Mouse (Mus musculus) stomach, embryonic 15.5 days (tissue): ENCODE measurements around the gene Cradd. TPM values are rescaled to one million over a fixed set of nuclear protein-coding genes. Genes with fewer than 3 reads are reported as not detected.
A peak's percentile ranks its signal among the peaks of the same experiment; 100 is the strongest.

Experiments used
- ATAC-seq: fragments of 200-750 bp; cut with Nextera tagmentation; 2 replicates; pipeline ENCODE4 v1.8.0; 2017; ENCODE audit warnings: low read depth, moderate number of reproducible peaks, moderate TSS enrichment; ENCODE audit not compliant: insufficient read depth, low FRiP score
- H3K27ac ChIP-seq: fragments of 300-500 bp; sonication (generic); 2 replicates; pipeline ENCODE4 v1.5.1; 2015; ENCODE audit warnings: mild to moderate bottlenecking, inconsistent platforms
- H3K27me3 ChIP-seq: fragments of 300-500 bp; sonication (generic); replicated peaks from 2 replicates; pipeline ENCODE4 v1.6.1; 2015; ENCODE audit warnings: inconsistent platforms
- H3K36me3 ChIP-seq: fragments of 300-500 bp; sonication (generic); 2 replicates; pipeline ENCODE4 v1.6.1; 2015; ENCODE audit warnings: inconsistent platforms
- H3K4me1 ChIP-seq: fragments of 300-500 bp; sonication (generic); 2 replicates; pipeline ENCODE4 v1.6.1; 2015; ENCODE audit warnings: inconsistent platforms
- H3K4me2 ChIP-seq: fragments of 300-500 bp; sonication (generic); 2 replicates; pipeline ENCODE4 v1.6.1; 2015; ENCODE audit warnings: mild to moderate bottlenecking, inconsistent platforms
- H3K4me3 ChIP-seq: fragments of 300-500 bp; sonication (generic); replicated peaks from 2 replicates; pipeline ENCODE4 v1.5.1; 2015; ENCODE audit warnings: inconsistent platforms
- H3K9ac ChIP-seq: fragments of 300-500 bp; sonication (generic); 2 replicates; pipeline ENCODE4 v1.6.1; 2015; ENCODE audit warnings: inconsistent platforms
- H3K9me3 ChIP-seq: fragments of 300-500 bp; sonication (generic); 2 replicates; pipeline ENCODE4 v1.6.1; 2016; ENCODE audit warnings: inconsistent platforms
- WGBS: fragments of 180-500 bp; shearing (Covaris S2); methylation state at CpG from one replicate; pipeline ENCODE4 v1.1.7; 2015; 5-methylcytosine and 5-hydroxymethylcytosine counted together
- polyA plus RNA-seq: library from polyadenylated mRNA; unstranded; fragments of >200 nt; fragmentation: Nextera tagmentation; extraction: Ambion mirVana; gene quantifications from 2 replicates; pipeline ENCODE4 v1.2.1, GENCODE M21; 2015

Gene Cradd
- polyA plus RNA-seq, 1 experiment from 2014 or later = 11.4 TPM

DNA sequence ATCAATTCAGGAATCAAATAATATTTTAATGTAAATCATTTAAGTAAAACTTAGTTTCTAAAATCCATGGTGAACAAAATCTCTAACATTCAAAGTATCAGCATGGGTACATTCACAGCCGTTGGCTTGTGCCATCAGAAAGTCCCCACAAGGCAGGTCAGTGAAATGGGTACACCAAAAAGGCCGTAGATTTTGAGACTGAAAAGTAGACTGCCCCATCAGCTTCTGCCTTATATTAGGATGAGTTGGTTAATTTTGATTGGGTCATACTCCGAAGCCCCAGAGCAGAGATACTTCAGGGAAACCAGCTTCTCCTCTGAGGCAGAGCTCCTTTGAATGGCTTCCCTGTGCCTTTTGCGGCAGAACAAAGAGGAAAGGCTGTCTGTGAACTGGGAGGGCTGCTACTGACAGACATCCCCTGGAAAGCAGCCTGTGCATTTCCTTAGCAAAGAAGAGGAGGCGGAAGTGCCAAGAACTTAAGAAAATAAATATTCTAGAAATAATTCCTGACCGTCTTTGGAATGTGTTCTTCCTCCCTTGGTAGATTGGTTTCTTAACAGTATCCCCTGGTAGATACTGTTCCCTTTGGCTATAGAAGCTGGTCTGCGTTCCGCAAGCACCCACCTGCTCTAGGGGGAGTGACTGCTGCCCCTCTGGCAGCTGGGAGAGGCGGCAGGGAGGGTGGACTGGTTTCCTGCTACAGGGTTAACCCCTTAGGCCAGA lies 178.6 kb downstream of the Cradd start:
- H3K9me3 ChIP-seq = no peaks in the 10 kb centered on the region
- no peaks in the 10 kb centered on the region for H3K36me3 ChIP-seq
- peaks cover 42% of the 10 kb centered on the region for H3K4me1 ChIP-seq
- ATAC-seq = no peak
- WGBS = 39% methylated on average over 9 of the region's 9 CpGs
- H3K4me2 ChIP-seq = no peak overlapping the region
- no peak overlapping the region for H3K4me3 ChIP-seq
- H3K27me3 ChIP-seq = no peaks in the 10 kb centered on the region
- H3K27ac ChIP-seq = peak overlapping the region; percentile 49; the same call in 1 of the 2 replicates
- no peak overlapping the region for H3K9ac ChIP-seq

- no peak overlapping the region for H3K4me2 ChIP-seq
Measured at GRCm38 (mm10) chr10:95144414-95145130, 179.4 kb downstream of the Cradd start.

DNA sequence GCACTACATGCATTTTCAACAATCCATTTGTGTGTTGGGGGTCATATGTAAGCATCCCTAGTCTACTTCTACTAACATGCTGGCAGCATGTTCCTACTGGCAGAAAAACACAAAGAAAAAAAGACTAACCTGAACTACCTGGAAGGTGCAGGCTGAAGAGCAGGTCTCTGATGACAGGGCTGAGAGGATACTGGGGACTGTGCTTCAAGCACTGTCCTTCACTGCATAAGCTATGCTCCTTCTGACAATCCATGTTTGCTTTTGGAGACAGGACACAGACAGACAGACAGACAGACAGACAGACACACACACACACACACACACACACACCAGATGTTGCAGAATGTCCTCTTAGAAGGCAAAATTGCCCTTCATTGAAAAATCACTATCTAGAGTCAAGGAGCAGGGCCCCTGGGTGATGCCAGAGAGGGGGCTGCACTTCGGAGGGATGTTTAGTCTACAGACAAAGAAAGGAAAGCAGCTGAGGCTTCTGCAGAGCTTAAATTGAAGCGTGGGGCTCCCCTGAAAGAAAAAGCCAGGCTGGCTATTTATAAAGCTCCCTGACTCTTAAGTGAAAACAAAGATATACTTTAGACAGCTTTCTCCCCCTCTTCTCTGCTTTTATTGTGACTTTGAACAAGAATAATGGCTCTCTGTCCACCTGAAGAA lies 180.4 kb downstream of the Cradd start:
- Histone ChIP-seq H3K9me3 (no peaks in the 10 kb centered on the region), H3K9ac (no peak overlapping the region), H3K27me3 (no peaks in the 10 kb centered on the region), H3K4me2 (peak overlapping the region; percentile 6; the same call in 1 of the 2 replicates), H3K4me1 (peaks cover 46% of the 10 kb centered on the region), H3K27ac (peak overlapping the region; percentile 75), H3K4me3 (no peak overlapping the region), H3K36me3 (no peaks in the 10 kb centered on the region)
- ATAC-seq = no peak
- WGBS = 26% methylated on average over 2 of the region's 2 CpGs

More at GRCm38 (mm10) chr10:95144414-95145130, 179.4 kb downstream of the Cradd start:
- H3K4me3 ChIP-seq = no peak overlapping the region
- no peak for ATAC-seq
- no peaks in the 10 kb centered on the region for H3K27me3 ChIP-seq
- no peaks in the 10 kb centered on the region for H3K9me3 ChIP-seq
- H3K36me3 ChIP-seq = no peaks in the 10 kb centered on the region
- peak overlapping the region; percentile 31; the same call in 1 of the 2 replicates for H3K27ac ChIP-seq
- WGBS = 35% methylated on average over 6 of the region's 6 CpGs
- H3K4me1 ChIP-seq = peaks cover 45% of the 10 kb centered on the region
- no peak overlapping the region for H3K9ac ChIP-seq

DNA sequence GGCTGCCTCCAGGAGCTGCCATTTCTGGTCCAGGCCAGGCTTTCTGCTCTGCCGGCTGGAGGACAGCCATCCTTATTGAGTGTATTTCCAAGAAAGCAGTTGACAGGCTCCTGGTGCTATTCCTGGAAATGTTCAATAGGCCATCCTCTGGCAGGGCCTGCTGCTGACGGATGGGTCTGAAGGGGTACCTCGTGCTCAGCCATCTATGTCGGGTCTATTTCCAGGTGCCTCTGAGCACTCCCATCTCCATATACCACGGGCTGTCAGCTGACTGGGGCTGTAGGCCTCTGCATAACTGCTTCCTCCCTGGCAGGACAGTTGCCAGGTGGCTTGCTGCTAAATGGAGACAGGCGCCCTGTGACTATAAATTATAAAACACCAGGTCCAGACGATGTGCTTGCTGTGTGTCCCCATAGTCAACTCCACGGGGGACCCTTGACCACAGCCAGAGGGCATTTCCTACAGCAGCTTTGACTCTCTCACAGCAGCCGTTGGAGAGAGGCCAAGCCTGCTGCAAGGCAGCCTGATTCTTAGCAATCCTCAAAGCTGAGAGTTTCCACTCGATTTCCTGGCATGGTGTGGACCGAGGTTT lies 181.0 kb downstream of the Cradd start:
- 20% methylated on average over 11 of the region's 11 CpGs for WGBS
- no peaks in the 10 kb centered on the region for H3K36me3 ChIP-seq
- peak; percentile 18; the same call in 1 of the 2 replicates for ATAC-seq

DNA sequence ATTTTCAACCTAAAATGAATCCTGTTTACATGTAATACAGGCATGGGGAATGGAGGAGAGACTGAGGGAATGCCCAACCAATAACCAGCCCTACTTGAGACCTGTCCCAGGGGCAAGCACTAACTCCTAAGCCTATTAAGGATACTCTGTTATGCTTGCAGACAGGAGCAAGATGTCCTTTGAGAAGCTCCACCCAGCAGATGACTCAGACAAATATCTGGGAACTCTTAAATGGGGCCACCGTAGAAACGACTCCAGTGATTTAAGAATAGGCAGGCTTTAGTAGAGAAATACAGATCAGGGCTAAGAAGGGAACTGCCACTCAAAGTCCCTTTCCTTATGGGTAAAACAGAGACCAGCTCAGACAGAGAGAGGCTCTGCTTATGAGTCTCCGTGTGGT lies 182.9 kb downstream of the Cradd start:
- H3K4me1 ChIP-seq = peaks cover 36% of the 10 kb centered on the region
- WGBS = 52% methylated on average over 3 of the region's 3 CpGs
- H3K9me3 ChIP-seq = no peaks in the 10 kb centered on the region
- no peak overlapping the region for H3K4me2 ChIP-seq
- no peak for ATAC-seq
- H3K27ac ChIP-seq = no peak overlapping the region
- H3K4me3 ChIP-seq = no peak overlapping the region
- H3K36me3 ChIP-seq = no peaks in the 10 kb centered on the region
- no peak overlapping the region for H3K9ac ChIP-seq
- H3K27me3 ChIP-seq = no peaks in the 10 kb centered on the region

More for the DNA sequence above, 181.0 kb downstream of the Cradd start:
- Histone ChIP-seq H3K9ac (no peak overlapping the region), H3K4me3 (no peak overlapping the region), H3K4me1 (peaks cover 46% of the 10 kb centered on the region), H3K4me2 (peak overlapping the region; percentile 10; the same call in 1 of the 2 replicates), H3K27me3 (no peaks in the 10 kb centered on the region), H3K27ac (peak overlapping the region; percentile 75), H3K9me3 (no peaks in the 10 kb centered on the region)

DNA sequence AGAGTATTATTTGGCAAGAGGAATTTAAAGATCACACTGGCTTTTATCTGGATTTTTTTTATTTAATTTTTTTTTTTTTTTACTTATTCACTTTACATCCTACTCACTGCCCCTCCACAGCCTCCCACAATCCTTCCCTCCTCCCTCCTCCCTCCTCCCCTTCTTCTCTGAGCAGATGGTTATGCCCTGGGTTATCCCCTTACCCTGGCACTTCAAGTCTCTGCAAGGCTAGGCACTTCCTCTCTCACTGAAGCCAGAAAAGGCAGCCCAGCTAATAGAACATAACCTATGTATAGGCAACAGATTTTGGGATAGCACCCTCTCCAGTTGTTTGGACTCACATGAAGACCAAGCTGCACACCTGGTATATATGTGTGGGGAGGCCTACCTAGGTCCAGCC lies 183.7 kb downstream of the Cradd start:
- no peak overlapping the region for H3K4me3 ChIP-seq
- H3K36me3 ChIP-seq = no peaks in the 10 kb centered on the region
- no peaks in the 10 kb centered on the region for H3K27me3 ChIP-seq
- H3K4me1 ChIP-seq = peaks cover 30% of the 10 kb centered on the region
- H3K27ac ChIP-seq = no peak overlapping the region
- no peak for ATAC-seq
- no peak overlapping the region for H3K4me2 ChIP-seq
- no peak overlapping the region for H3K9ac ChIP-seq
- H3K9me3 ChIP-seq = no peaks in the 10 kb centered on the region

- no peaks in the 10 kb centered on the region for H3K9me3 ChIP-seq
- no peaks in the 10 kb centered on the region for H3K36me3 ChIP-seq
- no peak for ATAC-seq
- WGBS = 58% methylated on average over 8 of the region's 8 CpGs
- peaks cover 26% of the 10 kb centered on the region for H3K4me1 ChIP-seq
- H3K4me2 ChIP-seq = no peak overlapping the region
- H3K27me3 ChIP-seq = no peaks in the 10 kb centered on the region
- no peak overlapping the region for H3K9ac ChIP-seq
- H3K4me3 ChIP-seq = no peak overlapping the region
- no peak overlapping the region for H3K27ac ChIP-seq
Measured at GRCm38 (mm10) chr10:95139645-95140044, 184.3 kb downstream of the Cradd start.

GRCm38 (mm10) chr10:95133057-95133456 lies 190.9 kb downstream of the Cradd start:
- Histone ChIP-seq H3K4me2 (no peak overlapping the region), H3K36me3 (no peaks in the 10 kb centered on the region), H3K4me1 (no peaks in the 10 kb centered on the region), H3K27ac (no peak overlapping the region), H3K27me3 (no peaks in the 10 kb centered on the region), H3K9me3 (no peaks in the 10 kb centered on the region), H3K4me3 (no peak overlapping the region), H3K9ac (no peak overlapping the region)
- 67% methylated on average over 4 of the region's 4 CpGs for WGBS
- no peak for ATAC-seq

Other genes with a start within 250 kb of the Cradd start
- 35.1 and 41.0 TPM in 2 replicates for gene Socs2, start 93.0 kb upstream of the Cradd start, polyA plus RNA-seq
- 340 and 350 TPM in 2 replicates for gene Mrpl42, start 177.8 kb upstream of the Cradd start, polyA plus RNA-seq
- gene Ube2n, start 191.0 kb upstream of the Cradd start, polyA plus RNA-seq = 284 and 313 TPM in 2 replicates
- 61.9 and 63.7 TPM in 2 replicates for gene Nudt4, start 240.0 kb upstream of the Cradd start, polyA plus RNA-seq